Mouse (Mus musculus) lung, postnatal 14 days (tissue): Measurements from ENCODE around the gene Pax5.
A peak's percentile ranks its signal among the peaks of the same experiment; 100 is the strongest.

ENCODE experiments used
- DNase-seq: peaks from one replicate; pipeline ENCODE4 v3.0.0; 2021

The Pax5 gene

DNA sequence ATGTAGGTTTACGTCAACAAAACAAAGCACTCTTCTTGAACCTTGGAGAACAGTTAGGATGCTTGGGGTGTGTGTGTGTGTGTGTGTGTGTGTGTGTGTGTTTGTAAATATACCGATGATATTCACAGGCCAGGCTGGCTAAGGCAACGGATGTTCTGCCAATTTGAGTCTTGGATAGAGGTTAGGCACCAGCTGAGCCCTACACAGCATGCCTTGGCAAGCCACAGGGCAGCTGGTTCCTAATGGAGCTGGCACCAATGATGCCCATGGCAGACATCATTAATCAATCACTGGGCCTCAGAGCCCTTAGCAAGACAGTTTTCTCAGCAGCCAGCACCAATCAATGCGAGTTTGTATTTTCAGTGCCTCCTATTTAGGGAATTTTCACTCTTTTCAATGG is 173.5 kb downstream of the Pax5 start:
- DNase-seq, result no peak

- no peak for DNase-seq
Measured at GRCm38 (mm10) chr4:44535646-44536045, 174.6 kb downstream of the Pax5 start.

DNA sequence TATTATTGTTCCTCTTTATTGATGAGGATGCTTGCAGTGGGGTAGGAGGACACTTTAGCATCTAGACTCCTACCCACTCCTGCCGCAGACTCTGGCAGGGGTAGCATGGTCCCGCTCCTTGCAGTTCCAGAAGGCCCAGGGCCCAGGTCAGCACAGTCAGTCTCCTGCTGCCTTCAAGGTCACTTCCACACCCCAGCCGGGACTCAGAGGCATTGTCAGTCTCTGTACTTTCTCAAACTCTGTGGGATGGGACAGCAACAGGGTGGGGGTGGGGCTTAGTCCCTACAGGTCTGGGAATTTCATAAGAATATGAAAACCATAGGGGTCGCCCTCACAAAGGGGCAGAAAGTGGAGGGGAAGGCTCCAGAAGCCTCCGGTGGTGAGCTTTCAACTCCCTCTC is 177.0 kb downstream of the Pax5 start:
- DNase-seq, result no peak

GRCm38 (mm10) chr4:44532731-44533130 is 177.6 kb downstream of the Pax5 start:
- no peak for DNase-seq

- no peak for DNase-seq
Measured at GRCm38 (mm10) chr4:44525336-44525735, 185.0 kb downstream of the Pax5 start.

DNA sequence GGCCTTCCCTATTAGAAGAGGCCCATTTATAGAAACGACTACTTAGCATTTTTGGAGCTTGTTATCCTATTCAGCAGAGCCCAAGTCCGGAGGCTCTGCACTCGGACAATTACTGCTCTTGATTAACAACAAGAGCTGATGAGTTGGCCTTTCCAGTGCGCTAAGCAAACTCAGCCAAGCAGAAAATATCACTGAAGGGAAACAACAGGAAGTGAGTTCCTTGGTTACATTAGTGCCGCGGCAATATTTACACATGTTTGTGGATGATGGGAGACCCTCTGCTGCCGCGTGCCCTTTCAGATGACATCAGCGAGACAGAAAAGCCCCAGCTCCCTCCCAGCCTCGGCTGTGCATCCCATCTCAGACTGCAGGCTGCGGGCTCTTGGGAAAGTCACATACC is 191.4 kb downstream of the Pax5 start:
- no peak for DNase-seq

DNA sequence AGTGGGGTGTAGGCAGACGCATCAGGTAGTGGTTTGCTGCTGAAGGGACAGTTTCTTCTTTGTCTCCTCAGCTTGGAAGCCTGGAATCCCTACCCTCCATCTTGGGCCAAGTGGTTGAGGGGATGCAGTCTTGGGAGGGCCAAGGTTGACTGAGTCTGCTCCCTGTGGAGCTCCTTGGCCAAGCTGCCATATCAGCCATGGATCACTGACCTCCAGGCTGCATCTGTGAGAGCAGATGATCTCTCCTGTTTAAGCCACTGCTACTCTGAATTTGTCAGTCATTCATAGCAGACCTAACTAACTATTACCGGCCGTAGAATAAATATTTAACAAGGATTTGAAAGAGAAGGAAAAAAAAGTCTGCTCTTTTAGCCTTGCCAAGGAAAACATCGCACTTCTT is 196.3 kb downstream of the Pax5 start:
- DNase-seq, result no peak

DNA sequence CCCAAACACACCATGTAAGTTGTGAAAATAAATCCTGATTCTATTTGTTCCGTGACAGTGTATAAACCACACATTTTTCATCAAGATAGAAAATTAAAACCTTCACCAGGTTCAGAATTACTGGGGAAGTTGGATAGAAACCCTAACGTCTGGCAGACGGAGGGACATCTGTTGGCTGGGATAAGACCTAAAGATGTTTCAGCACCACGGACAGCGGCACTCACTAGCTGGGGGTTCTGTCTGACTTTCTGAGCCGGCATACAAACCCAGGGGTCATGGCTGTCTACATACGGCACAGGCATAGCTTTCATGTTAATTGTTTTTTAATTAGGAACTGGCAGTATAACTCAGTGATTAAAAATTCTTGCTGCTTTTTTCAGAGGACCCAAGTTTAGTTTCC is 198.6 kb downstream of the Pax5 start:
- DNase-seq, result peak; percentile 64

- no peak for DNase-seq
Measured at GRCm38 (mm10) chr4:44508386-44509226, 201.7 kb downstream of the Pax5 start.

- no peak for DNase-seq
Measured at GRCm38 (mm10) chr4:44507861-44508260, 202.4 kb downstream of the Pax5 start.

GRCm38 (mm10) chr4:44504998-44505397 is 205.3 kb downstream of the Pax5 start:
- no peak for DNase-seq

DNA sequence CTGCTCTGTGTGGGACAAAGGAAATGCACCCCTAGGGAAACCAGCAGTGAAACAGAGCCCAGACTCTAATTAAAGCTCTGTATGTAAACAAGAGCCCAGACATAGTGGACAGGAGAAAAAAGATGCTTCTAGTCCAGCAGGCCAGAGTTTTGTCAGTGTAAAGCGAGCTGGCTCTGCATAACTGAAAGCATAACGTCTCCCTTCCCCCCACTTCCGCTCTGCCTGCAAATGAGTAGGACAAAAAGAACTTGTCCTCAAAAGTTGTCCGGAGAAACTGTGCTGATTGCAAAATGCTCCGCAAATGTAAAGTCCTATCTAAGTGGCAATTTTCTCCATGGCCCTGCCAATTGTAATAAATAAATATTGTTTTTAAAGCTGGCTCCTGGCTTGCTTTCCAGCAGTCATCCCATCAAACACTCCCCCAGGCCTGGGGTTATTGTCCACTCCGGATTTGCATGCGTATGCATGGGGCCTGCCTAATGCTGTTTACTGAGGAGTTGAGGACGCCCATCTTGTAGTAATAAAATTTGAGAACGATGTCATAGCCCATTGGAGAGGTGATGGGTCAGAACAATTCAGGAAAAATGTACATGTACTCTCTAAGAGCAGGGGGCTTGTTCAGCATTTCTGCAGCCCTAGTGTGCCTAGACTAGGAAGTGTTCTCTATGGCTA is 208.0 kb downstream of the Pax5 start:
- DNase-seq, result peak; percentile 5

DNA sequence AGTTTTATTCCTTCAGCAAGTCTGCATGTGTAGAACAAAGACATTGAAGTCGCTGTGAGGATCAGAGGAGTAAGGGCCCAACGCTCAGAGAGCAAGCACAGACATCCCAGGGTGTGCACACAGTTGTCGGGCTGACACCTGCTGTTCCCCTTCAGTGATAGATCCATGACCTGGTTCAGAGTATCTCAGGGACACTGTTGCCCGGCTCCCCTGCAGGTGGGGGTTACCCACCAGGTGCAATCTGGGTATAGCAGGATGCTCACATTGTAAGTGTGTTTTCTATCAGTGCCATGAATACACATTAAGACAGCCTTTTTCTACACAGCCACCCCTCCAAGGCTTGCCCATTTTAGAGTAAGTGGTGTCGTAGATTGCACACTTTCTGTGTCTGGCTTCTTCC is 212.1 kb downstream of the Pax5 start:
- no peak for DNase-seq

- DNase-seq, result peak; percentile 38
Measured at GRCm38 (mm10) chr4:44495836-44496235, 214.5 kb downstream of the Pax5 start.

GRCm38 (mm10) chr4:44493756-44494155 is 216.5 kb downstream of the Pax5 start:
- DNase-seq, result no peak

GRCm38 (mm10) chr4:44490872-44491271 is 219.4 kb downstream of the Pax5 start:
- DNase-seq, result no peak

DNA sequence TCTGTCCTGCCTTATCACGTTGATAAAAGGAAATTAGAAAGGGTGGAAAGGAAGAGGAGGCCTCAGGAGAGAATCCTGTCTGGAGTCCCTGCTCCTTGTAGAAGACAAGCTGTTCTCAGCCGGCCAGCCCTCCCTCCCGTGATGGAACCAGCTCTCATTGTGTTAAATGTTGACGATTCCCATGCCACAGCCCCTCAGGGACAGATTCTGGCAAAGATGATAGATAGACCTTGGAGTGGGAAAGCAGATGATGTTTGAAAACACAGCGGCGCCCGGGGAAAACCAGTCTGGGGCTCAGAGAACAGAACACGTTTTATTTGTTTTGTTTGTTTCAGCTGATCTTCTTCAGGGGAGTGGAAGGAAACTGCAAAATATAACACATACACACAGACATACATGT is 221.6 kb downstream of the Pax5 start:
- DNase-seq, result no peak

- DNase-seq, result no peak
Measured at GRCm38 (mm10) chr4:44488219-44488618, 222.1 kb downstream of the Pax5 start.

DNA sequence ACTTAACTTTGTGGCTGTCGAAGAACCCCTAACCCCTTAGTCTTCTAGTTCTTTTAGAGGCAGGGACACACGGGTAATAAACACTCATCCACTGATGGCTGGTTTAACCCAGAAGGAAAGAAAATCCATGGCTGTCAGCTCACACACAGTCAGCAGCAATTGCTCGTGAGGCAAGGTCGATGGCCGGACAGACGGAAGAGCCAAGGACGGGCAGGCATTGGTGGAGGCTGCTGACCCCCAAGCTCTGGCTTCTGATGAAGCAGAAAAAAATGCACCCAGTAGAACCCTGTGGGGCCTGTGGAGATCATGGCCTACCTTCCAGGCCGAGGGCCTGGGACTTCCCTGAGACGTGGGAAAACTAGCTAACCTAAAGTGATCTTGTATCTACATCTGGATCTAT is 227.4 kb downstream of the Pax5 start:
- no peak for DNase-seq

DNA sequence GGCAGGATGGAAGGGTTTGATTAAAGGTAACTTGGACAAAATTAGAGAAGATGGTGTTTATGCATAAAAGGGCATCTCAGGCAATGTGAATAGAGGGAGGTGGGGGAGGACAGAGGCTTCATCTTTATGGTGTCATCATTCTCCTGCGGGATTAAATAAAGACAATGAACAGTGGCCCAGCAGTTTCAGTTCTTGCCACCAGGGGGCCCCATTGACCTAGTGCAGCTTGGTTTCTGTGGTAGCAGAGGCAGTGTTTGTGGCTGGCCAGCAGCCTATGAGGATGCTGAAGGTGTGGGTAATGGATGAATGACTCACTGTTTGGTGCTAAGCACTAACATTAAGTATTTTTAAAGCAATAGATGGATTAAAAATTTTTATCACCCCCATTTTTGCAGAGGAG is 230.5 kb downstream of the Pax5 start:
- DNase-seq, result no peak
